Mouse (Mus musculus) hindbrain, embryonic 16.5 days (tissue): ENCODE results near the gene Eri3. TPM values are rescaled to one million over a fixed set of nuclear protein-coding genes. Genes with fewer than 3 reads are reported as not detected.

Experiments used
- ATAC-seq: fragments of 200-750 bp; cut with Nextera tagmentation; 2 replicates; pipeline ENCODE4 v1.8.0; 2017; ENCODE audit warnings: moderate TSS enrichment, moderate library complexity
- H3K27ac ChIP-seq: fragments of 300-500 bp; sonication (generic); 2 replicates; pipeline ENCODE4 v1.5.1; 2014; ENCODE audit warnings: low read depth, mild to moderate bottlenecking, control low read depth, low read length, moderate library complexity
- H3K27me3 ChIP-seq: fragments of 300-500 bp; sonication (generic); replicated peaks from 2 replicates; pipeline ENCODE4 v1.6.1; 2014; ENCODE audit warnings: low read length; ENCODE audit not compliant: control insufficient read depth, insufficient read depth
- H3K36me3 ChIP-seq: fragments of 300-500 bp; sonication (generic); 2 replicates; pipeline ENCODE4 v1.6.1; 2014; ENCODE audit warnings: mild to moderate bottlenecking, low read length, moderate library complexity, mixed read lengths; ENCODE audit not compliant: control insufficient read depth, insufficient read depth
- H3K4me1 ChIP-seq: fragments of 300-500 bp; sonication (generic); 2 replicates; pipeline ENCODE4 v1.6.1; 2014; ENCODE audit warnings: low read depth, low read length; ENCODE audit not compliant: control insufficient read depth, insufficient read depth
- H3K4me2 ChIP-seq: fragments of 300-500 bp; sonication (generic); 2 replicates; pipeline ENCODE4 v1.6.1; 2014; ENCODE audit warnings: mild to moderate bottlenecking, low read length, control low read depth, moderate library complexity
- H3K4me3 ChIP-seq: fragments of 300-500 bp; sonication (generic); 2 replicates; pipeline ENCODE4 v1.5.1; 2014; ENCODE audit warnings: mild to moderate bottlenecking, low read length, control low read depth, moderate library complexity
- H3K9ac ChIP-seq: fragments of 300-500 bp; sonication (generic); 2 replicates; pipeline ENCODE4 v1.6.1; 2014; ENCODE audit warnings: low read depth, mild to moderate bottlenecking, control low read depth, low read length, moderate library complexity
- H3K9me3 ChIP-seq: fragments of 300-500 bp; sonication (generic); 2 replicates; pipeline ENCODE4 v1.6.1; 2014; ENCODE audit warnings: mild to moderate bottlenecking, low read length, moderate library complexity; ENCODE audit not compliant: control insufficient read depth
- WGBS: fragments of 180-500 bp; shearing (Covaris S2); extraction: QIAGEN DNeasy Blood & Tissue Kit; methylation state at CpG from one replicate; pipeline ENCODE4 v1.1.7; 2014; 5-methylcytosine and 5-hydroxymethylcytosine counted together
- polyA plus RNA-seq: library from polyadenylated mRNA; unstranded; fragments of >200 nt; fragmentation: Nextera tagmentation; extraction: Ambion mirVana; gene quantifications from 2 replicates; pipeline ENCODE4 v1.2.1, GENCODE M21; 2015

Gene Eri3
- polyA plus RNA-seq, 1 experiment from 2014 or later = 276 TPM

GRCm38 (mm10) chr4:117537002-117537401 lies 13.2 kb upstream of the Eri3 start:
- no peaks in the 10 kb centered on the region for H3K4me1 ChIP-seq
- H3K4me2 ChIP-seq = no peak overlapping the region
- no peak overlapping the region for H3K4me3 ChIP-seq
- peaks cover 3% of the 10 kb centered on the region; the same call in 1 of the 2 replicates for H3K27me3 ChIP-seq
- no peak overlapping the region for H3K9ac ChIP-seq
- no peaks in the 10 kb centered on the region for H3K9me3 ChIP-seq
- no peak overlapping the region for H3K27ac ChIP-seq
- H3K36me3 ChIP-seq = no peaks in the 10 kb centered on the region
- no peak for ATAC-seq
- WGBS = 79% methylated on average over 7 of the region's 7 CpGs

- Histone ChIP-seq H3K27ac (no peak overlapping the region), H3K27me3 (peaks cover 3% of the 10 kb centered on the region; the same call in 1 of the 2 replicates), H3K4me3 (no peak overlapping the region), H3K36me3 (no peaks in the 10 kb centered on the region), H3K4me2 (no peak overlapping the region), H3K4me1 (no peaks in the 10 kb centered on the region), H3K9me3 (no peaks in the 10 kb centered on the region), H3K9ac (no peak overlapping the region)
- WGBS = 61% methylated on average over 8 of the region's 8 CpGs
- no peak for ATAC-seq
Observed at GRCm38 (mm10) chr4:117539329-117539980, 10.7 kb upstream of the Eri3 start.

DNA sequence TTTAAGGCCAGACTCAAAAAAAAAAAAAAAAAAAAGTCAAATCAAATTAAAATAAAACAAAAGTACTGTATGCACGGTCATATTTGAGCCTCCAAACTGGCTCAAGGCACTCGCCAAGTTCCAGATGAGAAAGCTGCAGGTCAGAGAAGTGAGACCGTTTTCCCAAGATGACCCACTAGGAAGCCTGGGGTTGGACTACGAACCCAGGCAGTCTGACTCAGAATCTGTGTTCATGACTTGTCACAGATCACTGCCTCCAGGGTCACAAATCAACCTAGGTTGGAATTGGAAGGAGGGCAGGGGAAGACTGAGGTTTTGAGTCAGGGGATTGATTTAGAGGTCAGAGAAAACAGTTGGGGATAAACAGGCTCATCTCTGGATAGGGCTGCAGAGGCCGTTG lies 9.6 kb upstream of the Eri3 start:
- Histone ChIP-seq H3K36me3 (no peaks in the 10 kb centered on the region), H3K27ac (no peak overlapping the region)
- 74% methylated on average over 5 of the region's 5 CpGs for WGBS

DNA sequence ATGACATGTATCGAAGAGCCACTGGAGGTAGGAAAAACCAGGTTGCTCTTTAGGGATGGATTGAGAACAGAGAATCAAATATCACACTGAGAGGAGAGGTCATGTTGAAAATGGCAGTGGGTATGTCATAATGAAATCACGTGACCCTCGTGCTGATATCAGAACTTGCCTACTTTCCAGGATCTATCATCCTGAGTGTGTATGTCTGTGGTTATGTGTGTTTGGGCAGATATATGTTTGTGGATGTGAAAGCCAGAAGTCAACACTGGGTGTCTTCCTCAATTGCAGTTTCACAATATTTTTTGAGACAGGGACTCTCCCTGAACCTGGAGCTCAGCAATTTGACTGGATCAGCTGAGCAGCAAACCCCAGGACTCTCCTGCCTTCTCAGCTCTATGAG lies 4.7 kb upstream of the Eri3 start:
- 0 out of 2 replicates have a peak, but pooled peaks cover 4% of the 10 kb centered on the region for H3K4me1 ChIP-seq
- no peak overlapping the region for H3K27ac ChIP-seq
- no peaks in the 10 kb centered on the region for H3K36me3 ChIP-seq
- ATAC-seq = no peak
- H3K9ac ChIP-seq = no peak overlapping the region
- H3K27me3 ChIP-seq = no peaks in the 10 kb centered on the region
- 84% methylated on average over 3 of the region's 3 CpGs for WGBS
- no peaks in the 10 kb centered on the region for H3K9me3 ChIP-seq
- no peak overlapping the region for H3K4me2 ChIP-seq
- H3K4me3 ChIP-seq = no peak overlapping the region

More for the DNA sequence above, 9.6 kb upstream of the Eri3 start:
- no peak overlapping the region for H3K4me3 ChIP-seq
- no peaks in the 10 kb centered on the region for H3K9me3 ChIP-seq
- H3K4me1 ChIP-seq = no peaks in the 10 kb centered on the region
- H3K9ac ChIP-seq = no peak overlapping the region
- no peak for ATAC-seq
- H3K27me3 ChIP-seq = peaks cover 3% of the 10 kb centered on the region; the same call in 1 of the 2 replicates
- no peak overlapping the region for H3K4me2 ChIP-seq

- 92% methylated on average over 6 of the region's 6 CpGs for WGBS
- Histone ChIP-seq H3K27ac (no peak overlapping the region), H3K27me3 (no peaks in the 10 kb centered on the region), H3K4me2 (no peak overlapping the region), H3K36me3 (no peaks in the 10 kb centered on the region), H3K4me1 (peaks cover 11% of the 10 kb centered on the region), H3K9ac (no peak overlapping the region), H3K9me3 (no peaks in the 10 kb centered on the region), H3K4me3 (no peak overlapping the region)
- no peak for ATAC-seq
Observed at GRCm38 (mm10) chr4:117546616-117547015, 3.5 kb upstream of the Eri3 start.

DNA sequence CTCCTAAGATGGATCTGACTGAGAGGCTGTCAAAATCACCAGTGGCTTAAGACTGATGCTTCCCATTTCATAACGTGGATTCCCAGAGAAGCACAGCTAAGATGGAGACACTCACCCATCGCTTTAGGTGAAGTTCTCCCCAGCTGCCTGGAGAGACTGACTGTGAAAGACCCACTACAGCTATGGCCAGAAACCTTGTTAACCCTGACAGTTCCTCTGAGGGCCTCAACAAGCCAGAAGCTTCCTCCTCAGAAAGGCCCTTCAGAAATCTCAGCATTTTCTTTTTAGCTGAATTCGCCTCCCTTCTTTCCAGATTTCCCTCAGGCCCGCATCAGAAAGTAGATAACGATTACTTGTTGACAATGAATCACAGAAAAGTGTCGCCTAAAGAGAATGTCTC lies 589 bp upstream of the Eri3 start:
- H3K4me2 ChIP-seq = peak overlapping the region; percentile 53
- no peaks in the 10 kb centered on the region for H3K27me3 ChIP-seq
- H3K36me3 ChIP-seq = no peaks in the 10 kb centered on the region
- WGBS = 48% methylated on average over 6 of the region's 6 CpGs
- H3K27ac ChIP-seq = peak overlapping the region; percentile 52; the same call in 1 of the 2 replicates
- H3K9me3 ChIP-seq = no peaks in the 10 kb centered on the region
- H3K4me3 ChIP-seq = peak overlapping the region; percentile 97
- H3K9ac ChIP-seq = 0 out of 2 replicates have a peak overlapping the region, but pooled peaks have one; percentile 39
- H3K4me1 ChIP-seq = peaks cover 15% of the 10 kb centered on the region
- ATAC-seq = no peak

GRCm38 (mm10) chr4:117551144-117552000 lies 1.2 kb downstream of the Eri3 start:
- H3K4me3 ChIP-seq = peak overlapping the region; percentile 97

GRCm38 (mm10) chr4:117555495-117555894 lies 5.3 kb downstream of the Eri3 start:
- Histone ChIP-seq H3K4me1 (peaks cover 18% of the 10 kb centered on the region), H3K4me3 (no peak overlapping the region), H3K9ac (no peak overlapping the region), H3K36me3 (no peaks in the 10 kb centered on the region; the same call in 1 of the 2 replicates), H3K9me3 (no peaks in the 10 kb centered on the region), H3K27ac (no peak overlapping the region), H3K27me3 (no peaks in the 10 kb centered on the region), H3K4me2 (no peak overlapping the region)
- 56% methylated on average over 2 of the region's 2 CpGs for WGBS
- no peak for ATAC-seq

More at GRCm38 (mm10) chr4:117551144-117552000, 1.2 kb downstream of the Eri3 start:
- Histone ChIP-seq H3K9me3 (no peaks in the 10 kb centered on the region), H3K27me3 (no peaks in the 10 kb centered on the region), H3K4me1 (peaks cover 20% of the 10 kb centered on the region), H3K4me2 (peak overlapping the region; percentile 59), H3K9ac (no peak overlapping the region), H3K27ac (no peak overlapping the region), H3K36me3 (no peaks in the 10 kb centered on the region)
- ATAC-seq = no peak
- 57% methylated on average over 8 of the region's 8 CpGs for WGBS

GRCm38 (mm10) chr4:117556372-117556771 lies 6.2 kb downstream of the Eri3 start:
- WGBS = 15% methylated on average over 5 of the region's 5 CpGs
- Histone ChIP-seq H3K4me3 (no peak overlapping the region), H3K27ac (0 out of 2 replicates have a peak overlapping the region, but pooled peaks have one; percentile 6), H3K36me3 (no peaks in the 10 kb centered on the region; the same call in 1 of the 2 replicates), H3K4me1 (peaks cover 13% of the 10 kb centered on the region), H3K9ac (no peak overlapping the region), H3K4me2 (no peak overlapping the region), H3K27me3 (no peaks in the 10 kb centered on the region), H3K9me3 (no peaks in the 10 kb centered on the region)
- ATAC-seq = peak; percentile 67
